Mouse (Mus musculus): ENCODE results near the gene Fer1l4. TPM values are rescaled to one million over a fixed set of nuclear protein-coding genes. Genes with fewer than 3 reads are reported as not detected.

Gene Fer1l4
- not detected in 2 replicates for polyA plus RNA-seq (2012; rRNA removed)

GRCm38 (mm10) chr2:156052816-156053215 lies at the start of gene Fer1l4:
Fer1l4 (minus strand) TSS chr2:156052947.

GRCm38 (mm10) chr2:156065099-156066041 lies 12.6 kb upstream of the Fer1l4 start, which contains the start of gene Spag4:
Spag4 (plus strand) TSS chr2:156065175.

GRCm38 (mm10) chr2:156007888-156008532 lies 44.7 kb downstream of the Fer1l4 start, which contains the start of the genes 6430550D23Rik and Ergic3:
6430550D23Rik (minus strand) TSS chr2:156007977.
Ergic3 (plus strand) TSS chr2:156008045.

Other genes with a start within 250 kb of the Fer1l4 start
- 3.4 and 4.2 TPM in 2 replicates for gene BC029722, start 233.5 kb downstream of the Fer1l4 start, polyA plus RNA-seq (2012; rRNA removed)
- 65.8 and 66.0 TPM in 2 replicates for gene Eif6, start 226.0 kb downstream of the Fer1l4 start, polyA plus RNA-seq (2012; rRNA removed)
- under 0.01 TPM in 1 of 2 replicates, not detected in the other for gene Fam83c, start 218.1 kb downstream of the Fer1l4 start, polyA plus RNA-seq (2012; rRNA removed)
- 17.9 and 20.4 TPM in 2 replicates for gene Uqcc1, start 122.6 kb downstream of the Fer1l4 start, polyA plus RNA-seq (2012; rRNA removed)
- not detected in 2 replicates for gene Gm15557, start 112.2 kb downstream of the Fer1l4 start, polyA plus RNA-seq (2012; rRNA removed)
- 0.01 TPM in 2 replicates for gene Gdf5, start 107.6 kb downstream of the Fer1l4 start, polyA plus RNA-seq (2012; rRNA removed)
- 9.0 and 9.3 TPM in 2 replicates for gene Cep250, start 96.5 kb downstream of the Fer1l4 start, polyA plus RNA-seq (2012; rRNA removed)
- 1.4 and 1.9 TPM in 2 replicates for gene 6430550D23Rik, start 45.0 kb downstream of the Fer1l4 start, polyA plus RNA-seq (2012; rRNA removed)
- gene Ergic3, start 44.9 kb downstream of the Fer1l4 start, polyA plus RNA-seq (2012; rRNA removed): 69.8 and 77.6 TPM in 2 replicates
- 0.75 and 0.81 TPM in 2 replicates for gene Spag4, start 12.2 kb upstream of the Fer1l4 start, polyA plus RNA-seq (2012; rRNA removed)
- 16.3 and 19.6 TPM in 2 replicates for gene Cpne1, start 59.0 kb upstream of the Fer1l4 start, polyA plus RNA-seq (2012; rRNA removed)
- gene Rbm12, start 59.0 kb upstream of the Fer1l4 start, polyA plus RNA-seq (2012; rRNA removed): 4.1 and 4.6 TPM in 2 replicates
- 1.3 and 2.6 TPM in 2 replicates for gene Gm28036, start 74.1 kb upstream of the Fer1l4 start, polyA plus RNA-seq (2012; rRNA removed)
- 166 and 172 TPM in 2 replicates for gene Romo1, start 91.1 kb upstream of the Fer1l4 start, polyA plus RNA-seq (2012; rRNA removed)
- gene Nfs1, start 91.2 kb upstream of the Fer1l4 start, polyA plus RNA-seq (2012; rRNA removed): 37.9 and 44.2 TPM in 2 replicates
- gene Rbm39, start 127.3 kb upstream of the Fer1l4 start, polyA plus RNA-seq (2012; rRNA removed): 70.7 and 87.4 TPM in 2 replicates
- 2.6 and 3.0 TPM in 2 replicates for gene Phf20, start 143.5 kb upstream of the Fer1l4 start, polyA plus RNA-seq (2012; rRNA removed)

All from liver, embryonic 14 days (tissue).